8 mouse cellular contexts compared by ENCODE assay signal in the genomic region with DNA sequence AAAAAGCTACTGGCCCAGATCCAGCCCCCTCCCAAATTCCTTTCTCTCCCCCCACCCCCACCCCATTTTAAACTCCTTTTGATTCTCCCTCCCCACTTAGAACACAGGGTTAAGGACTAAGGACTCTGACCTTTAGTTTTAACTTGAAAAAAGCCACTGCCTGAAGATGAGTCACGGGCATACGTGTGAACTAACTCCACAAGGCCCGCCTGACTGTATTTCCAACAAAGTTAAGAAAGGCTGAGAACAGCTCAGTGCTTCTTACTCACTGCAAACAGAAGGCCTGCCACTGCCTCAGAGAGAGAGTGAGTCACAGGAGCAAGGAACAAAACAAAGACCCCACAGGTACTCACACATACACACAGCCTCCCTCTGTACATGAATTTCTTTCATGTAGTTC. TPM values are rescaled to one million over a fixed set of nuclear protein-coding genes. Genes with fewer than 3 reads are reported as not detected.
DNase-seq lines count a peak whose midpoint lies in the region; ATAC-seq and TF ChIP-seq lines count a peak whose summit lies in the region.

No protein-coding gene starts in this region.

- intact Hi-C loops in gastrocnemius, postnatal 36 days (cut with DNase I) = no loop called here

- DNase-seq in liver, adult 2 months (ENCODE audit: extremely low read depth, low read depth, low spot score) = peak; percentile 25
- DNase-seq in liver = no peak
- peak; percentile 40 for DNase-seq in T-cell, adult 2 months (ENCODE audit: low spot score)
- DNase-seq in gonadal fat pad, adult 2 months (ENCODE audit: low read depth) = peak; percentile 10
- DNase-seq in kidney, postnatal 25 days = peak; percentile 35 to 53
- peak; percentile 55 for DNase-seq in stomach, postnatal 0 days (ENCODE audit: low spot score)
- DNase-seq in c-Kit-positive CD71-positive TER-119-positive erythroid progenitor cells, embryonic 14.5 days (ENCODE audit: low spot score) = no peak
- DNase-seq in gastrocnemius, postnatal 36 days = no peak

- H3K4me2 ChIP-seq in stomach, postnatal 0 days (replicated peaks; ENCODE audit: low read depth) = 0 out of 2 replicates have a peak overlapping the region, but pooled peaks have one; percentile 15

- no peak for TF ChIP-seq EP300 in stomach, postnatal 0 days (optimal IDR thresholded peaks at IDR 0.05)

- no peaks in the 10 kb centered on the region for H3K36me3 ChIP-seq in liver, adult 2 months (ENCODE audit: control insufficient read depth, insufficient read depth, low read length)
- H3K36me3 ChIP-seq in stomach, postnatal 0 days (ENCODE audit: control insufficient read depth, insufficient read depth, low read length) = no peaks in the 10 kb centered on the region

- no peak overlapping the region for H3K9ac ChIP-seq in liver, adult 2 months (ENCODE audit: low read depth, low read length)
- H3K9ac ChIP-seq in stomach, postnatal 0 days (ENCODE audit: low read length) = no peak overlapping the region

- H3K27me3 ChIP-seq in liver, adult 2 months (ENCODE audit: control insufficient read depth, insufficient read depth, low read length) = no peaks in the 10 kb centered on the region
- no peaks in the 10 kb centered on the region for H3K27me3 ChIP-seq in stomach, postnatal 0 days (ENCODE audit: control insufficient read depth, insufficient read depth, low read length)

- no peaks in the 10 kb centered on the region for H3K9me3 ChIP-seq in stomach, postnatal 0 days (ENCODE audit: control insufficient read depth, low read length)

- ATAC-seq in stomach, postnatal 0 days (ENCODE audit: low FRiP score, low TSS enrichment) = peak; percentile 98

- WGBS in liver, adult 2 months = 35% methylated on average over 3 of the region's 3 CpGs
- 17% methylated on average over 3 of the region's 3 CpGs for WGBS in stomach, postnatal 0 days

- no peak overlapping the region for H3K4me3 ChIP-seq in liver, adult 2 months (ENCODE audit: insufficient read depth, low read depth, low read length)
- H3K4me3 ChIP-seq in stomach, postnatal 0 days (ENCODE audit: low read depth, low read length) = no peak overlapping the region

- no peaks in the 10 kb centered on the region; the same call in 1 of the 2 replicates for H3K79me2 ChIP-seq in liver, adult 2 months (ENCODE audit: control insufficient read depth, insufficient read depth, low read length)

- peaks cover 3% of the 10 kb centered on the region for H3K4me1 ChIP-seq in liver, adult 2 months (ENCODE audit: control insufficient read depth, insufficient read depth, low read length)
- no peaks in the 10 kb centered on the region; the same call in none of the 2 replicates for H3K4me1 ChIP-seq in stomach, postnatal 0 days (replicated peaks; ENCODE audit: control insufficient read depth, insufficient read depth)

- H3K27ac ChIP-seq in liver, adult 2 months (replicated peaks; ENCODE audit: insufficient read depth, low read depth, low read length) = no peak overlapping the region
- H3K27ac ChIP-seq in stomach, postnatal 0 days (replicated peaks) = peak overlapping the region; percentile 66

- TF ChIP-seq POLR2A in liver, adult 2 months (IDR thresholded peaks at IDR 0.05; ENCODE audit: extremely low read depth, insufficient read depth, low read length) = no peak

- TF ChIP-seq CTCF in liver, adult 2 months (IDR thresholded peaks at IDR 0.05; ENCODE audit: low read depth, low read length) = no peak
- TF ChIP-seq CTCF in stomach, postnatal 0 days (IDR thresholded peaks at IDR 0.05; ENCODE audit: low read depth) = no peak

RNA-seq across cellular contexts. Expression of gene Mllt3, which starts 48.6 kb away (rescaled TPM):
- total RNA-seq in liver, adult 2 months (2014; rRNA removed) = 2.6 and 3.0 TPM in 2 replicates
- 0.62 and 1.2 TPM in 2 replicates for polyA plus RNA-seq in liver, adult 2 months (2012; rRNA removed)
- polyA plus RNA-seq in gonadal fat pad, adult 2 months (2012; rRNA removed) = 3.9 and 6.0 TPM in 2 replicates
- polyA plus RNA-seq in stomach, postnatal 0 days (2015; fragmentation: Nextera tagmentation; extraction: Ambion mirVana) = 82.5 and 82.9 TPM in 2 replicates
- total RNA-seq in gastrocnemius, postnatal 36 days (2021) = 10 to 100 TPM; 92.2 to 94.5 TPM

Comparison
In these comparisons a context has a peak if more than half of its experiments do, and no peak if none do; other contexts are left out.
1. DNase-seq: peak in liver, adult 2 months (single experiment), T-cell, adult 2 months (single experiment), gonadal fat pad, adult 2 months (single experiment), kidney, postnatal 25 days (2 of 2) and stomach, postnatal 0 days (single experiment); none in liver (single experiment), c-Kit-positive CD71-positive TER-119-positive erythroid progenitor cells, embryonic 14.5 days (single experiment) and gastrocnemius, postnatal 36 days (0 of 2).
2. RNA of gene Mllt3, which starts 48.6 kb away (polyA plus RNA-seq): 82.5 to 82.9 TPM in stomach, postnatal 0 days; 3.9 to 6.0 TPM in gonadal fat pad, adult 2 months and 0.62 to 1.2 TPM in liver, adult 2 months; every median in the first group is over 10 times any median in the second.